ENCODE assay signal across 15 mouse cellular contexts in genomic region chr2:25780921-25781320, GRCm38 (mm10). TPM values are rescaled to one million over a fixed set of nuclear protein-coding genes. Genes with fewer than 3 reads are reported as not detected.
"Had no signal": no experiment of that assay in that cellular context is flagged by ENCODE, and none has a peak within 500 bp of the region (broad histone marks: within the 10 kb centered on the region; RNA-seq: fewer than 3 reads in every experiment).

No protein-coding gene starts in this region.

- DNase-seq: kidney, postnatal 25 days; layer of hippocampus, adult 9-11 months; liver; liver, embryonic 13.5 days; lung, adult 2 months; lung, postnatal 14 days; thymus, adult 2 months; thymus, postnatal 14 days; thymus, postnatal 4 days had no signal

RNA-seq across cellular contexts. Expression of gene Gm13539, which starts 1.1 kb away (rescaled TPM):
- total RNA-seq: layer of hippocampus, adult 2 months; layer of hippocampus, postnatal 25 days; left cerebral cortex, adult 18-20 months; left cerebral cortex, postnatal 25 days; megakaryocyte, adult 5-6 weeks; neutrophil, adult 5-6 weeks had no signal

RNA-seq across cellular contexts. Expression of gene Lcn11, which starts 4.1 kb away (rescaled TPM):
- total RNA-seq: layer of hippocampus, adult 2 months; layer of hippocampus, postnatal 25 days; left cerebral cortex, adult 18-20 months; left cerebral cortex, postnatal 25 days; megakaryocyte, adult 5-6 weeks; neutrophil, adult 5-6 weeks had no signal

RNA-seq across cellular contexts. Expression of gene Lcn3, which starts 15.6 kb away (rescaled TPM):
- total RNA-seq: layer of hippocampus, adult 2 months; layer of hippocampus, postnatal 25 days; left cerebral cortex, adult 18-20 months; left cerebral cortex, postnatal 25 days; megakaryocyte, adult 5-6 weeks; neutrophil, adult 5-6 weeks had no signal

RNA-seq across cellular contexts. Expression of gene Glt6d1, which starts 34.7 kb away (rescaled TPM):
- total RNA-seq: layer of hippocampus, adult 2 months; layer of hippocampus, postnatal 25 days; left cerebral cortex, adult 18-20 months; left cerebral cortex, postnatal 25 days; megakaryocyte, adult 5-6 weeks; neutrophil, adult 5-6 weeks had no signal

RNA-seq across cellular contexts. Expression of gene Lcn9, which starts 42.0 kb away (rescaled TPM):
- total RNA-seq: layer of hippocampus, adult 2 months; layer of hippocampus, postnatal 25 days; left cerebral cortex, adult 18-20 months; left cerebral cortex, postnatal 25 days; megakaryocyte, adult 5-6 weeks; neutrophil, adult 5-6 weeks had no signal
